Mouse (Mus musculus) left cerebral cortex, adult 9 months (tissue): ENCODE results near the gene Ifrd2.

Source experiments
- DNase-seq, 2 experiments: peaks; one replicate each; pipeline ENCODE4 v3.0.0; 2022; ENCODE audit warnings: low spot score in 2 of 2

The Ifrd2 gene

GRCm38 (mm10) chr9:107586974-107587832 lies at the start of gene Ifrd2:
TSS of gene Ifrd2 (plus strand) at chr9:107587642.
- DNase-seq = peak; percentile 98 to 99

GRCm38 (mm10) chr9:107538231-107538630 lies 49.2 kb upstream of the Ifrd2 start:
- DNase-seq = no peak

- DNase-seq = no peak
Observed at GRCm38 (mm10) chr9:107538711-107539110, 48.7 kb upstream of the Ifrd2 start.

- DNase-seq = no peak
Observed at GRCm38 (mm10) chr9:107539940-107540339, 47.5 kb upstream of the Ifrd2 start.

- DNase-seq = no peak
Observed at GRCm38 (mm10) chr9:107540420-107540819, 47.0 kb upstream of the Ifrd2 start.

- no peak for DNase-seq
Observed at GRCm38 (mm10) chr9:107541005-107541404, 46.4 kb upstream of the Ifrd2 start.

GRCm38 (mm10) chr9:107541474-107542351 lies 45.7 kb upstream of the Ifrd2 start, which contains the start of the genes Cyb561d2 and Nprl2:
TSS of gene Cyb561d2 (minus strand) at chr9:107542193.
TSS of gene Nprl2 (plus strand) at chr9:107542226.
- DNase-seq = peak; percentile 87 to 94

- DNase-seq = no peak
Observed at GRCm38 (mm10) chr9:107542352-107542686, 45.1 kb upstream of the Ifrd2 start.

GRCm38 (mm10) chr9:107542721-107543120 lies 44.7 kb upstream of the Ifrd2 start:
- no peak for DNase-seq

- no peak for DNase-seq
Observed at GRCm38 (mm10) chr9:107543299-107543698, 44.1 kb upstream of the Ifrd2 start.

GRCm38 (mm10) chr9:107544196-107544700 lies 43.2 kb upstream of the Ifrd2 start:
- DNase-seq = no peak

- no peak for DNase-seq
Observed at GRCm38 (mm10) chr9:107544729-107545128, 42.7 kb upstream of the Ifrd2 start.

- no peak for DNase-seq
Observed at GRCm38 (mm10) chr9:107545199-107545598, 42.2 kb upstream of the Ifrd2 start.

- DNase-seq = peak in 1 of 2 experiments; percentile 74
Observed at GRCm38 (mm10) chr9:107545602-107546001, 41.8 kb upstream of the Ifrd2 start.

GRCm38 (mm10) chr9:107547026-107547425 lies 40.4 kb upstream of the Ifrd2 start, which contains the start of gene Zmynd10:
TSS of gene Zmynd10 (plus strand) at chr9:107547298.
- peak; percentile 81 to 90 for DNase-seq

- DNase-seq = no peak
Observed at GRCm38 (mm10) chr9:107547957-107548356, 39.5 kb upstream of the Ifrd2 start.

- DNase-seq = no peak
Observed at GRCm38 (mm10) chr9:107548820-107549219, 38.6 kb upstream of the Ifrd2 start.

- DNase-seq = no peak
Observed at GRCm38 (mm10) chr9:107549297-107550074, 38.0 kb upstream of the Ifrd2 start.

GRCm38 (mm10) chr9:107550491-107551116 lies 36.8 kb upstream of the Ifrd2 start:
- DNase-seq = no peak

- DNase-seq = no peak
Observed at GRCm38 (mm10) chr9:107551117-107551889, 36.1 kb upstream of the Ifrd2 start, which contains the start of gene Rassf1. TSS of gene Rassf1 (plus strand) at chr9:107551555.
